Mouse (Mus musculus) hindbrain, postnatal 0 days (tissue): ENCODE measurements around the gene Pstk. TPM values are rescaled to one million over a fixed set of nuclear protein-coding genes. Genes with fewer than 3 reads are reported as not detected.
"Not testable (repeated sequence)": the region's sequence is repeated elsewhere in the genome, so short reads cannot be mapped to it uniquely, and the experiment has no call there.

Source experiments
- ATAC-seq: fragments of 200-750 bp; cut with Nextera tagmentation; 2 replicates; pipeline ENCODE4 v1.8.0; 2017; ENCODE audit warnings: mild to moderate bottlenecking, moderate TSS enrichment, moderate library complexity
- DNase-seq: peaks from one replicate; pipeline ENCODE4 v3.0.0-alpha.2; 2015; ENCODE audit warnings: low spot score
- H3K27ac ChIP-seq: fragments of 300-500 bp; sonication (generic); 2 replicates; pipeline ENCODE4 v1.5.1; 2014; ENCODE audit warnings: mild to moderate bottlenecking
- H3K27me3 ChIP-seq: fragments of 300-500 bp; sonication (generic); 2 replicates; pipeline ENCODE4 v1.6.1; 2014; ENCODE audit warnings: low read length, mixed read lengths; ENCODE audit not compliant: insufficient read depth
- H3K36me3 ChIP-seq: fragments of 300-500 bp; sonication (generic); 2 replicates; pipeline ENCODE4 v1.6.1; 2014; ENCODE audit warnings: low read length, mixed read lengths; ENCODE audit not compliant: insufficient read depth
- H3K4me1 ChIP-seq: fragments of 300-500 bp; sonication (generic); 2 replicates; pipeline ENCODE4 v1.6.1; 2014; ENCODE audit warnings: antibody characterized with exemption, low read length, mixed read lengths; ENCODE audit not compliant: insufficient read depth
- H3K4me2 ChIP-seq: fragments of 300-500 bp; sonication (generic); 2 replicates; pipeline ENCODE4 v1.6.1; 2014; ENCODE audit warnings: low read depth, mild to moderate bottlenecking, low read length, moderate library complexity, mixed read lengths
- H3K4me3 ChIP-seq: fragments of 300-500 bp; sonication (generic); 2 replicates; pipeline ENCODE4 v1.5.1; 2014; ENCODE audit warnings: low read length
- H3K9ac ChIP-seq: fragments of 300-500 bp; sonication (generic); replicated peaks from 2 replicates; pipeline ENCODE4 v1.6.1; 2014; ENCODE audit warnings: mild to moderate bottlenecking, low read length, moderate library complexity, mixed read lengths
- H3K9me3 ChIP-seq: fragments of 300-500 bp; sonication (generic); 2 replicates; pipeline ENCODE4 v1.6.1; 2016; ENCODE audit warnings: low read length, mixed read lengths
- CTCF ChIP-seq: IDR thresholded peaks from 2 replicates; pipeline ENCODE4 v1.5.1; 2016; ENCODE audit warnings: antibody characterized with exemption, control low read depth, low read depth
- WGBS: fragments of 180-500 bp; shearing (Covaris S2); extraction: QIAGEN DNeasy Blood & Tissue Kit; methylation state at CpG from one replicate; pipeline ENCODE4 v1.1.7; 2014; 5-methylcytosine and 5-hydroxymethylcytosine counted together
- polyA plus RNA-seq: library from polyadenylated mRNA; unstranded; fragments of >200 nt; fragmentation: Nextera tagmentation; extraction: Ambion mirVana; gene quantifications from 2 replicates; pipeline ENCODE4 v1.2.1, GENCODE M21; 2015
- total RNA-seq: library from RNA; depleted of rRNA; stranded (reverse); fragments of >200 nt; gene quantifications from 2 replicates; pipeline ENCODE4 v1.2.3, GENCODE M21; 2014

Gene Pstk
- total and polyA plus RNA-seq, 2 experiments from 2014 or later: 39.9 to 55.8 TPM

DNA sequence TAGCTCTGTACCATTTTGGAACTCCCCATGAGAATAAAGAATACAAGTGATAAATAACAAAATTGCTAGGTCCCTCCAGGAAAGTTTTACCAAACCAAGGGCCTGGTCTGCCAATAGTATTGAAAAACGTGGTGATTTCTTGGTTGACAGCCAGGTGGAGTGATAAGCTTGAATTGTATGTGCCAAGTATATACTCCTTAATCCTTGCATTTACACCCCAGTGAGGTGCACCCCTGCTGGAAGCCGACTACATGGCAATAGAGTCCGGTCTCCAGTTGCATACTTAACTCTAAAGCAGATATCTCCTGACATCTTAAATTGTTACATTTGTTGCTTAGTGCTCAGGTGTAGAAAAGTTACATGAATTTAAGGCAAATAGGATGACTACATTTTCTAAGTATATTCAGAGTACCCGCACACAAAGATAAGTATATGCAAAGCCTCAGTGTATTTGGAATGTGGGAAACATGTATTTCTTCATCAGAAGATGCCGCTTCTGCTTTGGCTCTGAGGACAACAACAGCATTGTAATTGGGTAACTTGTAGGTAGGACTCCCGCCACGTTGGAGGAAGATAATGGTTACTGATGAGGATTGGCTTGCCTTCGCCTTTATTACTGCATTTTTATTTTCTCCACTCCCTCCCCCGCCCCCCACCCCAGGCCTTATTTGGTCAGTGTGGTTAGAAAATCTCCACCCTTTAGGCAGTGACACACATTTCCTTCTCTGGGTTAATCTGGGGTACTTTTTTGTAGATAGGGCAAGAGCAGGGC, 1.1 kb downstream of the Pstk start:
- H3K9me3 ChIP-seq: no peaks in the 10 kb centered on the region
- no peaks in the 10 kb centered on the region for H3K36me3 ChIP-seq
- ATAC-seq (no peak), DNase-seq (peak; percentile 37)
- TF ChIP-seq CTCF: peak; percentile 44
- H3K4me2 ChIP-seq: peak overlapping the region; percentile 69
- H3K9ac ChIP-seq: peak overlapping the region; percentile 82
- H3K27me3 ChIP-seq: no peaks in the 10 kb centered on the region
- H3K4me3 ChIP-seq: peak overlapping the region; percentile 71
- peaks cover 7% of the 10 kb centered on the region; the same call in 1 of the 2 replicates for H3K4me1 ChIP-seq
- 67% methylated on average over 9 of the region's 9 CpGs for WGBS
- H3K27ac ChIP-seq: no peak overlapping the region

- not testable (repeated sequence) for H3K27me3 ChIP-seq, H3K4me1 ChIP-seq, H3K9ac ChIP-seq, H3K36me3 ChIP-seq, ATAC-seq, H3K4me3 ChIP-seq, DNase-seq, H3K27ac ChIP-seq, H3K9me3 ChIP-seq, H3K4me2 ChIP-seq
- 80% methylated on average over 7 of the region's 7 CpGs for WGBS
These were observed 20.8 kb downstream of the Pstk start for GRCm38 (mm10) chr7:131391761-131392160.

- Histone ChIP-seq H3K36me3 (no peaks in the 10 kb centered on the region), H3K4me2 (peak overlapping the region; percentile 88), H3K9me3 (no peaks in the 10 kb centered on the region), H3K27ac (peak overlapping the region; percentile 86), H3K4me3 (peak overlapping the region; percentile 97), H3K4me1 (peaks cover 22% of the 10 kb centered on the region), H3K27me3 (no peaks in the 10 kb centered on the region), H3K9ac (peak overlapping the region; percentile 95)
- WGBS: 5% methylated on average over 16 of the region's 16 CpGs
- no peak for TF ChIP-seq CTCF
- DNase-seq (peak; percentile 26), ATAC-seq (no peak; the same call in 1 of the 2 replicates)
These were observed 38.5 kb downstream of the Pstk start for GRCm38 (mm10) chr7:131409321-131409987.

DNA sequence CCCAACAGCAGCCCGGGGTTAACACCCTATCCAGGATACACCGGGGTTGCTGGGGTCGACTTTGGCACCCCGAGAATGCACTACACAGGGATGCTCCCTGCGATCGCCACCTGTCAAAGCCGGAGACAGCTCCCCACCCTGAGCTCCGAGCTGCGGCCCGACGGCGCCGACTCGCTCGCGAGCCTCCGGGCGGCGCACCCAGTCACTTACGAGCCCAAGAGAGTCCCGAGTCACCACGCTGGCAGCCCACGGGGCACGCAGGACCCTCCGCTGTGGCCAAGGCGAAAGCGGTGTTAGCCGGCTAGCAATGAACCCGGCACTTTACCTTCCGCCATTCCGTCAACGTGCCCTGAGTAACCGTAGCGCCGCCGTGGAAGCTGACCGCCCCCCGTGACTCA, 39.0 kb downstream of the Pstk start:
- Histone ChIP-seq H3K9ac (peak overlapping the region; percentile 95), H3K9me3 (no peaks in the 10 kb centered on the region), H3K27me3 (no peaks in the 10 kb centered on the region), H3K4me1 (peaks cover 22% of the 10 kb centered on the region), H3K27ac (peak overlapping the region; percentile 86), H3K36me3 (no peaks in the 10 kb centered on the region), H3K4me3 (peak overlapping the region; percentile 97), H3K4me2 (peak overlapping the region; percentile 88)
- TF ChIP-seq CTCF: no peak
- ATAC-seq (peak; percentile 67), DNase-seq (peak; percentile 44)
- under 1% methylated on average over 37 of the region's 38 CpGs for WGBS

- Histone ChIP-seq H3K36me3 (no peaks in the 10 kb centered on the region), H3K9me3 (no peaks in the 10 kb centered on the region), H3K9ac (peak within 1 kb of the TSS; percentile 95), H3K4me2 (peak within 1 kb of the TSS; percentile 88), H3K27me3 (no peaks in the 10 kb centered on the region), H3K4me1 (peaks cover 22% of the 10 kb centered on the region), H3K4me3 (peak within 1 kb of the TSS; percentile 97), H3K27ac (peak within 1 kb of the TSS; percentile 86)
- DNase-seq (peak; percentile 98), ATAC-seq (peak; percentile 99)
- no peak for TF ChIP-seq CTCF
- under 1% methylated on average over 42 of the region's 42 CpGs for WGBS
These were observed 39.6 kb downstream of the Pstk start, which contains the start of the genes Ikzf5 and Acadsb for GRCm38 (mm10) chr7:131410416-131411058. Ikzf5 (minus strand) TSS chr7:131410521. Acadsb (plus strand) TSS chr7:131410601.

- DNase-seq (no peak), ATAC-seq (no peak)
- Histone ChIP-seq H3K4me3 (peak overlapping the region; percentile 97), H3K27ac (peak overlapping the region; percentile 28; the same call in 1 of the 2 replicates), H3K4me1 (peaks cover 22% of the 10 kb centered on the region), H3K27me3 (no peaks in the 10 kb centered on the region), H3K36me3 (no peaks in the 10 kb centered on the region), H3K9me3 (no peaks in the 10 kb centered on the region), H3K9ac (peak overlapping the region; percentile 95; the same call in 1 of the 2 replicates), H3K4me2 (peak overlapping the region; percentile 88)
- 48% methylated on average over 10 of the region's 10 CpGs for WGBS
- TF ChIP-seq CTCF: no peak
These were observed 40.4 kb downstream of the Pstk start for GRCm38 (mm10) chr7:131411221-131411940.
